Mouse (Mus musculus): ENCODE results near the gene Xbp1.

The Xbp1 gene

DNA sequence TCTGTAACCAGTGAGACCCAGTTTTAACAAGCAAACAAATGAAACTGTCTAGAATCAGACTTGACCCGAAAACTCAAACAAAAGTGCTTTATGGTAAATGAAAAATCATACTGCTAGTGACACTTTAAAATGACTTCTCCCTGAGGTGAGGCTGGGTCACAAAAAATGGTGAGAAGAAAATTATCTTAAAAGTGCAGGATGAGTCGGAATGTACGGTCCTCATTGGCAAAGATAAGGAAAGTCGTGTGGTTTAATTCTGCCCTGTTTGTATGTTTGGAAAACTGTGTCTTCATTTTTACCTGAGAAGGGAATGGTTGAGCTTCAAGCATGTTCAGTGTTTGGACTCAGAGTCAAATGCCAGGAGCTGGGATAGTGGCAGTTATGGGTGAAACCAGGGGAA, 51.4 kb downstream of the Xbp1 start:
- DNase-seq (ENCODE audit: low spot score): no peak

DNA sequence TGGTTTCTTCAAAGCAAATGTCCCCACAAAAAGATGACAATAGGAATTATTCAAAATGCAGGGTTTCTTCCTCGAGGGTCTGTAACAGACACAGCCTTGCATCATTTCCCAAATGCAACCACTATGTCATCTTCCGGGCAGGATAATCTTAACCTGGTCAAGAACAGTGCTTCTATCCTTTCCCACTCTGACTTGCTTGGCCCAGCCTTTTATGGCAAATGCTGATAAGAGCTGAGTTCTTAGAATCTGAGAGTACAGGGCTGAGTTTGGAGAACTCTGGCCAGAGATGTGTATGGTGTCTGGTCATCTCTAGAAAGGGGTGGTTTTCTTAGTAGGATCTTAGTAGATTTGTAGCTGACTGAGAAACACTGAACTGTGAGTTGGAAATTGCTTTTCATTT, 53.4 kb downstream of the Xbp1 start:
- DNase-seq (ENCODE audit: low spot score): no peak

DNA sequence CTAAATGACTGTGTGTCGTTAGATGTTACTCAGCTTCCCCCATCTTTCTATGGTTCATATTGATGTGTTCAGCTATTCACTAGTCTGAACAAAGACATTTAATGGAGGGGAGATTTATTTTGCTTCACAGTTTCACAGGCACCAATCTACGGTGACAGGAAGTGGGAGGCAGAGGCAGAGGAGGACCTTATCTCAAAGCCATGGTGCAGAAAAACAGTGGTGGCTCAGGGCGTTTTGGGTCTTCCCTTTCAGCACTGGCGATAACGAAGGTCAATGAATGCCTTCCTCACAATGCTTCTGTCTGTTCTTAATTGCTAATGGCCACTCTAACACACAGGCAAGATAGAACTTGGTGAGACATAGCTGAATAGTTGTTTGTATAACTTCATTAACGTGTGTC, 54.6 kb downstream of the Xbp1 start:
- DNase-seq (ENCODE audit: low spot score): no peak

All from layer of hippocampus, adult 11-12 months (tissue).